Mouse (Mus musculus) neutrophil, adult 5-6 weeks (primary cell): ENCODE results near the gene Pigc. TPM values are rescaled to one million over a fixed set of nuclear protein-coding genes. Genes with fewer than 3 reads are reported as not detected.

Experiments used
- ATAC-seq: fragments of 151-379, 151-347 bp; 2 replicates; pipeline ENCODE4 v1.8.0; 2017; ENCODE audit warnings: mild to moderate bottlenecking, moderate TSS enrichment; ENCODE audit not compliant: insufficient number of reproducible peaks, poor library complexity, low FRiP score, severe bottlenecking; ENCODE audit errors: extremely low read depth
- total RNA-seq: library from RNA; stranded (forward); fragments of 200-1000 nt; gene quantifications from 2 replicates; pipeline ENCODE4 v1.2.3, GENCODE M21; 2017

Pigc gene
- total RNA-seq, 1 experiment from 2014 or later = 19.2 TPM

- no peak for ATAC-seq
Observed at GRCm38 (mm10) chr1:162004518-162004780, 35.5 kb downstream of the Pigc start.

GRCm38 (mm10) chr1:162004821-162005770 is 36.1 kb downstream of the Pigc start:
- peak; percentile 42; the same call in 1 of the 2 replicates for ATAC-seq

GRCm38 (mm10) chr1:162006109-162006508 is 37.1 kb downstream of the Pigc start:
- peak; percentile 65; the same call in 1 of the 2 replicates for ATAC-seq

- ATAC-seq = no peak
Observed at GRCm38 (mm10) chr1:162008208-162008607, 39.2 kb downstream of the Pigc start.

GRCm38 (mm10) chr1:162008631-162009067 is 39.7 kb downstream of the Pigc start:
- ATAC-seq = no peak

- no peak for ATAC-seq
Observed at GRCm38 (mm10) chr1:162009086-162009485, 40.1 kb downstream of the Pigc start.

GRCm38 (mm10) chr1:162011523-162012245 is 42.7 kb downstream of the Pigc start:
- no peak for ATAC-seq

- ATAC-seq = no peak
Observed at GRCm38 (mm10) chr1:162013561-162013960, 44.6 kb downstream of the Pigc start.

GRCm38 (mm10) chr1:162015247-162015862 is 46.4 kb downstream of the Pigc start:
- no peak for ATAC-seq

GRCm38 (mm10) chr1:162016982-162017381 is 48.0 kb downstream of the Pigc start:
- ATAC-seq = no peak

- no peak for ATAC-seq
Observed at GRCm38 (mm10) chr1:162017975-162018600, 49.1 kb downstream of the Pigc start.

GRCm38 (mm10) chr1:162018601-162018977 is 49.6 kb downstream of the Pigc start:
- no peak for ATAC-seq

- no peak for ATAC-seq
Observed at GRCm38 (mm10) chr1:162020303-162020731, 51.3 kb downstream of the Pigc start.

GRCm38 (mm10) chr1:162020766-162021165 is 51.8 kb downstream of the Pigc start:
- ATAC-seq = no peak

Other genes with a start within 250 kb of the Pigc start
- gene Fasl, start 180.7 kb upstream of the Pigc start, total RNA-seq = 1.5 and 4.5 TPM in 2 replicates
- 77.2 and 121 TPM in 2 replicates for gene Suco, start 92.5 kb upstream of the Pigc start, total RNA-seq
- gene 4930558K02Rik, start 10.4 kb downstream of the Pigc start, total RNA-seq = not detected in 2 replicates